Mouse (Mus musculus) neural tube, postnatal 0 days (tissue): ENCODE data around the gene Btbd35f25. TPM values are rescaled to one million over a fixed set of nuclear protein-coding genes. Genes with fewer than 3 reads are reported as not detected.

Experiments
- polyA plus RNA-seq: library from polyadenylated mRNA; unstranded; fragments of >200 nt; fragmentation: Nextera tagmentation; extraction: Ambion mirVana; gene quantifications from 2 replicates; pipeline ENCODE4 v1.2.1, GENCODE M21; 2015

Btbd35f25 gene
- polyA plus RNA-seq = not detected in 2 replicates

DNA sequence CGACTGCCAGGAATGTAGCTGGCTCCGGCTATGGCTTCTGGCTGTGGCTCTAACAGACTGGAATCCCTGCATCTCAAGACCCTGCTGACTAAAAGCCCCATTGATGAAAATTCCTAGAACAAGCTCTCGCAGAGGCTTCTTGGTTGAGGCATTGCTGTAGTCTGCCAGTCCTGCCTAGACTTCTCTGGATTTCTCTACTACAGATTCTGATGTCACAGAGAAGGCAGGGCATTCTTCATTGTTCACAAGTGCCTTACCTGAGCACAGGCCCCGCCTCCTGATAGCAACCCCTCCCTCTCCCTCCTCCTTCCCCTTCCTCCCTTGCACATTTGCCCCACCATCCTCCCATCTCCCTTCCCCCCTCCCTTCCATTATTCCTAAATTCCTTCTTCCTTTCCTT is at the start of gene Btbd35f25:
Gene Btbd35f25 (minus strand): TSS at position 101 of the 400 bp plus-strand sequence.

Other genes starting within 250 kb of the Btbd35f25 start
- gene Gm21883, start 142.9 kb downstream of the Btbd35f25 start, polyA plus RNA-seq = not detected in 2 replicates
- gene Spin2e, start 98.2 kb downstream of the Btbd35f25 start, polyA plus RNA-seq = not detected in 2 replicates
- not detected in 2 replicates for gene Gm21637, start 244.9 kb upstream of the Btbd35f25 start, polyA plus RNA-seq